Comparison of ENCODE assay signal across 29 mouse cellular contexts in the genomic region with DNA sequence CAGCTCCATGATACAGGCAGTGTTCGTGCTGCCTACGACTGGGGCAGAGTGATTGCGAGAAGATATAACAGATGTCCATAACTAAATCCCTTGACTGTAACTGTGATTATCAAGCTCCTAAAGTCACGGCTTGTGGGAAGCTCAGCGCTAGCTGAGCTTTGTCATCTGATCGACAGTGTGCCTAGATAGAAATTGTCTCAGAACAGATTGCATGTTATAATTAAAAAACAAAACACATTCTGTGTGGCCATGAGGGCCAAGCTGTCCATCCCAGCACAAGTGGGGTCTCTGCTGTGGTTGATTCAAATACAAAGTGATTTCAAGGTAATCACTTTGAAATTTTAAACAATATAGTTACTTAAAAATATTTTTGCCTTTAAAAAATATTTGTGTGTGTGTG. TPM values are rescaled to one million over a fixed set of nuclear protein-coding genes. Genes with fewer than 3 reads are reported as not detected.
"Had no signal": no experiment of that assay in that cellular context is flagged by ENCODE, and none has a peak within 500 bp of the region (broad histone marks: within the 10 kb centered on the region; RNA-seq: fewer than 3 reads in every experiment).

No protein-coding gene starts in this region.

- H3K9me3 ChIP-seq: embryonic facial prominence, embryonic 10.5 days; embryonic facial prominence, embryonic 12.5 days; embryonic facial prominence, embryonic 13.5 days; embryonic facial prominence, embryonic 15.5 days; forebrain, embryonic 10.5 days; forebrain, embryonic 12.5 days; forebrain, embryonic 13.5 days; forebrain, embryonic 15.5 days; heart, embryonic 10.5 days had no signal

- H3K4me3 ChIP-seq: embryonic facial prominence, embryonic 10.5 days; embryonic facial prominence, embryonic 12.5 days; embryonic facial prominence, embryonic 13.5 days; embryonic facial prominence, embryonic 15.5 days; erythroblast, embryonic 14.5 days; forebrain, embryonic 10.5 days; forebrain, embryonic 12.5 days; forebrain, embryonic 13.5 days; forebrain, embryonic 15.5 days; gastrocnemius, adult 2 months; heart, adult 2 months; heart, embryonic 10.5 days had no signal

- DNase-seq: cerebellum, adult 2 months; cerebellum, adult 8-10 months; cerebellum, adult 9-10 months; cerebellum, adult 9-11 months; cerebellum, postnatal 10 days; cerebellum, postnatal 14 days; cerebellum, postnatal 25 days; cerebellum, postnatal 36 days; embryo, embryonic 11 days; gastrocnemius, adult 2 months; gastrocnemius, postnatal 10 days; gastrocnemius, postnatal 14 days; gastrocnemius, postnatal 25 days; gastrocnemius, postnatal 36 days; heart, adult 2 months had no signal

- H3K9ac ChIP-seq: embryonic facial prominence, embryonic 12.5 days; embryonic facial prominence, embryonic 13.5 days; embryonic facial prominence, embryonic 15.5 days; forebrain, embryonic 12.5 days; forebrain, embryonic 13.5 days; forebrain, embryonic 15.5 days had no signal

- ATAC-seq: forebrain, embryonic 13.5 days; forebrain, embryonic 14.5 days; forebrain, embryonic 15.5 days; forebrain, embryonic 16.5 days had no signal

- H3K27ac ChIP-seq: embryonic facial prominence, embryonic 10.5 days; embryonic facial prominence, embryonic 12.5 days; embryonic facial prominence, embryonic 13.5 days; embryonic facial prominence, embryonic 15.5 days; forebrain, embryonic 10.5 days; forebrain, embryonic 12.5 days; forebrain, embryonic 13.5 days; forebrain, embryonic 15.5 days; gastrocnemius, adult 2 months; heart, adult 2 months; heart, embryonic 10.5 days had no signal

- H3K4me1 ChIP-seq: embryonic facial prominence, embryonic 15.5 days had no signal

- H3K27me3 ChIP-seq: embryonic facial prominence, embryonic 12.5 days; embryonic facial prominence, embryonic 13.5 days; embryonic facial prominence, embryonic 15.5 days; forebrain, embryonic 12.5 days; forebrain, embryonic 13.5 days; forebrain, embryonic 15.5 days had no signal

- H3K36me3 ChIP-seq: embryonic facial prominence, embryonic 10.5 days; embryonic facial prominence, embryonic 12.5 days; embryonic facial prominence, embryonic 13.5 days; embryonic facial prominence, embryonic 15.5 days; forebrain, embryonic 10.5 days; forebrain, embryonic 12.5 days; forebrain, embryonic 15.5 days; heart, embryonic 10.5 days had no signal

- H3K4me2 ChIP-seq: embryonic facial prominence, embryonic 12.5 days; embryonic facial prominence, embryonic 13.5 days; embryonic facial prominence, embryonic 15.5 days; forebrain, embryonic 12.5 days; forebrain, embryonic 13.5 days; forebrain, embryonic 15.5 days had no signal

RNA-seq across cellular contexts. Expression of gene Dclk3, which starts 26.8 kb away (rescaled TPM):
- total RNA-seq: common myeloid progenitor, adult 5-6 weeks; granulocyte monocyte progenitor cell, adult 5-6 weeks had no signal
- polyA plus RNA-seq: erythroblast, embryonic 14.5 days had no signal
